Mouse (Mus musculus) E14TG2a.4 (cell line): Measurements from ENCODE around the gene Adad2.

Experiments used
- H3K27me3 ChIP-seq: 2 replicates; pipeline ENCODE4 v1.6.1; 2014; ENCODE audit warnings: low read length, control low read depth; ENCODE audit not compliant: insufficient read depth
- H3K36me3 ChIP-seq: 2 replicates; pipeline ENCODE4 v1.6.1; 2014; ENCODE audit warnings: low read length, control low read depth; ENCODE audit not compliant: insufficient read depth
- H3K4me1 ChIP-seq: replicated peaks from 2 replicates; pipeline ENCODE4 v1.6.1; 2014; ENCODE audit warnings: low read depth, low read length, control low read depth
- H3K4me3 ChIP-seq: replicated peaks from 2 replicates; pipeline ENCODE4 v1.5.1; 2014; ENCODE audit warnings: mild to moderate bottlenecking, low read length
- H3K9me3 ChIP-seq: 2 replicates; pipeline ENCODE4 v1.6.1; 2014; ENCODE audit warnings: low read length, control low read depth
- CTCF ChIP-seq: conservative IDR thresholded peaks from 2 replicates; pipeline ENCODE4 v1.5.1; 2014; ENCODE audit warnings: low read length
- NANOG ChIP-seq: IDR thresholded peaks from 2 replicates; pipeline ENCODE4 v1.6.1; 2014; ENCODE audit warnings: borderline replicate concordance, low read length, mixed read lengths
- POU5F1 ChIP-seq: IDR thresholded peaks from 2 replicates; pipeline ENCODE4 v1.6.1; 2014; ENCODE audit warnings: low read length, borderline replicate concordance

The Adad2 gene

DNA sequence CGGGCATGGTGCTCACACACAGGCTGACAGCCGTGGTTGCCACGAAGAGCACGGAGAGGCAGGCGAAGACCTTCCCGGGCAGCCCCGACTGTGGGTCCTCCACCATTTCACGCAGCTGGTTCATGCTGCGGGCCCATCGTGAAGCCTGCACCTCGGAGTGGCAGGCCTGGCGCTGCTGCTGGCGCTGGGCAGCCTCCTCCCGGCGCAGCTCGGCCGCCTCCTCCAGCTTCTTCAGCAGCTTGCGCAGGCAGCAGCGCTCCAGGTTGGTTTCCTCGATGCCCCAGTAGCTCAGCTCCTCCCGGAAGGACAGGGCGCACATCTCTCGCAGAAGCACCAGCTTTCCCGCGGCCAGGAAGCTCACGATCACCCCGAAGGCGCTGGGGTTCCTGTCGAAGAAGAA, 20.4 kb downstream of the Adad2 start:
- H3K9me3 ChIP-seq = no peaks in the 10 kb centered on the region
- H3K4me3 ChIP-seq = peak overlapping the region; percentile 67
- peaks cover 43% of the 10 kb centered on the region for H3K4me1 ChIP-seq
- no peaks in the 10 kb centered on the region for H3K36me3 ChIP-seq
- TF ChIP-seq CTCF = no peak
- TF ChIP-seq NANOG = no peak
- TF ChIP-seq POU5F1 = no peak
- peaks cover 93% of the 10 kb centered on the region for H3K27me3 ChIP-seq

DNA sequence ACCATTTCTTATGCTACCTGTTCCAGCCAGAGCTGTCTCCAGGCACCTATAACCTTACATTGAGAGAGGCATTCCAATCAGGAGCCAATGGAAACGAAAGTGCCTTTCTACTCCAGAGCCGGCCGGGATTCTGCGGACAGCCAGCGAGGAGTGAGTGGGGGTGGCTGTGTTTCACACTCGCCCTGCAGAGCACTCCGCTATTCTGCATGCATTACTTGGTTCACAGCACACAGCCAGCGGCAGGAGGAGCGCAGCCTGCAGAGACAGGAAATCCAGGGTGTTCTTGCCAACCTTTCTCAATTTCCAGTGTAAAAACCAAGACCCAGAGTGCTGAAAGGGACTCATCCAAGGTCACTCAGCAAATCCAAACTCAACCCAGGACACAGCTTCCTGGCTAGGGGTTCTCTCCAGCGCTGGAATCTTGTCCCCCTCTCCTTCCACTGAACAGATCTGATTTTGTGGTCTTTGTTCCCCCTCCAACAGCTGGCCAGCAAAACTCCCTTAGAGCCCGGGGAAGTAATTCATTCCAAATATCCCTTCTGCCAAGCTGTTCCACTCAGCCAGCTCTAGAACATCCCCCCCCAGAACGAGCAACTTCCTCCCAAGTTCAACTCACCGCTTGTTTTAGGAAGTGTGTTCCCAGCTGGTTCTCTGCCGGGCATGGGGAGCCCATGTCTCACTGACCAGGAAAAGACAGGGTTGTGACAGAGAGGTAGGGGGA, 22.2 kb downstream of the Adad2 start:
- H3K4me3 ChIP-seq = no peak overlapping the region
- TF ChIP-seq NANOG (no peak), POU5F1 (no peak), CTCF (no peak)
- no peaks in the 10 kb centered on the region for H3K9me3 ChIP-seq
- H3K27me3 ChIP-seq = peaks cover 85% of the 10 kb centered on the region
- H3K36me3 ChIP-seq = no peaks in the 10 kb centered on the region
- H3K4me1 ChIP-seq = peaks cover 36% of the 10 kb centered on the region

DNA sequence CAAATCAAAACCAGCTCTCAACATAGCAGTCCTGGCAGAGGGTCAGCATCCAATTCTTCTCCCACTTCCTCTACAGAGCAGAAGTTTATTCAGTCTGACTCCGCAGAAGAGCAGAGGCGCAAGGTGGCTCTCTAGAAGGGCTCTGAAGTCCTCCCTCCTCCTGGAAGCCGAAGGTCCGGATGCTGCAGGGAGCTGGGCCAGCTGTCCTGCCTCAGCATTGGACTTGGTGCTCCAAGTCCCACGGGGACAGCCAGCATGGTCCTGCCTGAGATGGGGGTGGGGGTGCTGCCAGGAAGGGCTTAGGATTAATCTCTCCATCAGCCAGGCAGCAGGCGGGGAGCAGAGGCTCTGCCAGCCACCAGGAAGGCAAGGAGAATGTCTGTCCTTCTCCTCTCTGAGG, 22.8 kb downstream of the Adad2 start, which contains the start of gene Kcng4:
TSS of gene Kcng4 (minus strand) at position 303 of the 400 bp plus-strand sequence.
- no peak for TF ChIP-seq CTCF
- TF ChIP-seq NANOG = no peak
- TF ChIP-seq POU5F1 = no peak
- Histone ChIP-seq H3K4me1 (peaks cover 36% of the 10 kb centered on the region), H3K4me3 (no peak within 1 kb of the TSS), H3K27me3 (peaks cover 85% of the 10 kb centered on the region), H3K9me3 (no peaks in the 10 kb centered on the region), H3K36me3 (no peaks in the 10 kb centered on the region)

DNA sequence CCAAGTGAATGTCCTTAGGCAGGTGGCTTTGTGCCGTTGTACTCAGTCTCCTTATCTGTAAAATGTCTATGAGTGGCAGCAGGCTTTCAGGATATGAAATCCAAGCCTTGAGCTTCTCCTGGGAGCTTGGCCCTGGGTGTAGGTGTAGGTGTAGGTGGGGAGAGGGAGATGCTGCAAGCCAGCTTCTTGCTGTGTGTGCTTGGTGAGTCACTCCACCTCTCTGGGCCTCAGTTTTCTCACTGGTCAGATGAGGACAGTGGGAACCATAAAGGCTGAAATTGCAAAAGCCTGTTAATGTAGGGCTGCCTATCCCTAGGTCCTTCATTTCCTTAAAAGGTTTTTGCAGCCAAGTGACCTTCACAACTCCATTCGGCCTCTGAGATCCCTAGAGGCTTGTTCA, 23.4 kb downstream of the Adad2 start:
- Histone ChIP-seq H3K4me1 (peaks cover 36% of the 10 kb centered on the region), H3K27me3 (peaks cover 83% of the 10 kb centered on the region), H3K36me3 (no peaks in the 10 kb centered on the region), H3K4me3 (no peak overlapping the region), H3K9me3 (no peaks in the 10 kb centered on the region)
- TF ChIP-seq CTCF (no peak), POU5F1 (no peak), NANOG (no peak)

DNA sequence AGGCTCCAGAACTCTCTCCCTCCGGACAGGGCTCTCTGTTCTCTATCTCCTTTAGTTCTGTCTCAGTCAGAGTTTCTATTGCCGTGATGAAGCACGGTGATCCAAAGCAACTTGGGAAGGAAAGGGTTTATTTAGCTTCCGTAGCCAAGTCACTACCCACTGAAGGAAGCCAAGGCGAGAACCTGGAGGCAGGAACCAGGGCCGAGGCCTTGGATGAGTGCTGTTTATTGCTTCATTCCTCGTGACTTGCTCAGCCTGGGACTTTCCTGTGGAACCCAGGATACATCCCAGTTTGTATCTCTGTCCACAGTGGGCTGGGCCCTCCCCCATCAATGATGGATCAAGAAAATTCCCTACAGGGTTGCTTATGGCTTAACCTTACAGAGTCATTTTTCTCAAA, 24.2 kb downstream of the Adad2 start:
- Histone ChIP-seq H3K36me3 (no peaks in the 10 kb centered on the region), H3K9me3 (no peaks in the 10 kb centered on the region), H3K4me1 (peaks cover 36% of the 10 kb centered on the region), H3K27me3 (peaks cover 78% of the 10 kb centered on the region), H3K4me3 (no peak overlapping the region)
- no peak for TF ChIP-seq NANOG
- no peak for TF ChIP-seq POU5F1
- no peak for TF ChIP-seq CTCF

DNA sequence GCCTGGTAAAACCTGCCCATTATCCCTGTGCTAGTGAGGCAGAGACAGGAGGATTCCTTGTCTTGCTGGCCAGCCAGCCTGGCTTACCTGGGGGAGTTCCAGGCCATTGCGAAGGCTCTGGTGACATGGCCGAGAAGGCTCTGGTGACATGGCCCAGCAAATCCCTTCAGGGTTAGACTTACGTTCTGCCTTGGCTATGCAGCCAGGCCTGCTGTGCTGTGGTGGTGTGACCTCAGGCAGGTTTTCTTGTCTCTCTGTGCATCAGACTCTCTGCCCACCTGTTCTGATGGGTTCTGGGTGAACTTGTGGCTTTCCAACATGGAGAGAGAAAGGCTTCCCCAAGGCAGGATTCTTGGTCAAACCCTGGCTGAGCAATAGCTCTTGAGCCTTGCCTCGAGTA, 24.8 kb downstream of the Adad2 start:
- Histone ChIP-seq H3K4me3 (no peak overlapping the region), H3K27me3 (peaks cover 78% of the 10 kb centered on the region), H3K4me1 (peaks cover 34% of the 10 kb centered on the region), H3K36me3 (no peaks in the 10 kb centered on the region), H3K9me3 (no peaks in the 10 kb centered on the region)
- TF ChIP-seq NANOG (no peak), CTCF (no peak), POU5F1 (no peak)

DNA sequence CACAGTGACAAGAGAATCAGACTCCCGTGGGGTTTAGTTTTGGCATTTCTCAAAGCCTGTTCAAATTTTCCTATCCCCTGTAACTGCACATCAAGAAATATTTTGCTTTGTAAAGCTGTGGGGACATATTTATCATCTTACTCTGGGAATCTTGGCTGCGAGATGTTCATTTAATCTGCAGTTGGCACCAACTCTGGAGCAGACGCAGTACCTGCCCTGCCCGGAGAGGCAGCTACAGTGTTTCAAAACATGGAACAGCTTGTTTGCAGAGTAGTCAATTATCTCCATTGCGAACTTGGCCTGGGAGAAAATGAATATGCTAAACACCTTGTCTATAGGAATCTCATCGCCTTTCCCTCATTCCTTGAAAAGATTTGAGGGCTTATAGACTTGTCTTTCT, 25.7 kb downstream of the Adad2 start:
- TF ChIP-seq CTCF (no peak), POU5F1 (no peak), NANOG (no peak)
- peaks cover 75% of the 10 kb centered on the region for H3K27me3 ChIP-seq

DNA sequence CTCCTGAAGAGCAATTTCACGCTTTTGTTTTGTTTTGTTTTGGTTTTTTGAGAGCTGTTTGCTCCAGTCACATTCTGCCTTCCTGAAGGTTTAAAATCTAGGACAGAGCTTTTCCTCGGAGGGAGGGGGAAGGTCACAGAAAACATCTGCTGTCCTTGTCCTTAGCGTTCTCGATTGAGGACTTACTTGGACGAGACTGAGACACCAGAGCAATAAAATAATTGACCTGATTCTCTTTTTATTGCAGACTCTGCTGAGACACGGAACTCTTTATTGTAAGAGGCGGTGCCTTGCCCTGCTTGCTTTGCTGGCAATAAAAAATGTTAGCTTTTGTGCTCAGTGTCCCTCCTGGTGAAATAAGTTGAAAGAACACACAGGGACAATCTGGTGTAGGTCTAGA, 27.3 kb downstream of the Adad2 start:
- no peaks in the 10 kb centered on the region for H3K9me3 ChIP-seq
- no peak overlapping the region for H3K4me3 ChIP-seq
- TF ChIP-seq POU5F1 (no peak), NANOG (no peak), CTCF (no peak)
- H3K36me3 ChIP-seq = no peaks in the 10 kb centered on the region
- peaks cover 21% of the 10 kb centered on the region for H3K4me1 ChIP-seq
- H3K27me3 ChIP-seq = peaks cover 68% of the 10 kb centered on the region

More for the DNA sequence above, 25.7 kb downstream of the Adad2 start:
- H3K4me1 ChIP-seq = peaks cover 27% of the 10 kb centered on the region
- no peaks in the 10 kb centered on the region for H3K9me3 ChIP-seq
- H3K36me3 ChIP-seq = no peaks in the 10 kb centered on the region
- no peak overlapping the region for H3K4me3 ChIP-seq

DNA sequence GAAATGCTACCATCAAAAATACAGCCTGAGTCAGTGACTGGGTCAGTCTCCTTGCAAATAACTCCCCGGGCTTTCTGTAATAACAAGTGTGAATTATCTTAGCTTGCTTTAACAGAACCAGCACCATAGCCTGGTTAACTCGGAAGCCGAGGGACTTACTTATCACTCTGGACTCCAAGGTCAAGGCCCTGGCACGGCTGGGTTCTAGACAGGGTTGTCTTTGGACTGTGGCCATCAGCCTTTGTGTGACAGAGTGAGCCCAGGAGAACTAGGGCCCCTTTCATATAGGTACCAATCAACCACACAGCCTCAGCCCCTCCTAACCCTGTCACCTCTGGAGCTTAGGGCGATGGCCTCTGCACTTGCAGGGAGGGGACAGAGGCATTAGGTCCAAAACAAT, 28.5 kb downstream of the Adad2 start:
- Histone ChIP-seq H3K4me3 (no peak overlapping the region), H3K36me3 (no peaks in the 10 kb centered on the region), H3K9me3 (no peaks in the 10 kb centered on the region), H3K27me3 (peaks cover 68% of the 10 kb centered on the region), H3K4me1 (peaks cover 13% of the 10 kb centered on the region)
- TF ChIP-seq NANOG (no peak), POU5F1 (no peak), CTCF (no peak)
